Mouse (Mus musculus) stomach, embryonic 14.5 days (tissue): Measurements from ENCODE around the gene Cacna2d3. TPM values are rescaled to one million over a fixed set of nuclear protein-coding genes. Genes with fewer than 3 reads are reported as not detected.

Source experiments
- ATAC-seq: fragments of 200-750 bp; cut with Nextera tagmentation; 2 replicates; pipeline ENCODE4 v1.8.0; 2017; ENCODE audit warnings: low read depth, moderate TSS enrichment; ENCODE audit not compliant: insufficient number of reproducible peaks, insufficient read depth, low FRiP score
- H3K27ac ChIP-seq: fragments of 300-500 bp; sonication (generic); 2 replicates; pipeline ENCODE4 v1.5.1; 2014; ENCODE audit warnings: mild to moderate bottlenecking, low read length, moderate library complexity, mixed read lengths
- H3K27me3 ChIP-seq: fragments of 300-500 bp; sonication (generic); 2 replicates; pipeline ENCODE4 v1.6.1; 2014; ENCODE audit warnings: low read length, control low read depth, mixed read lengths; ENCODE audit not compliant: control insufficient read depth, insufficient read depth
- H3K36me3 ChIP-seq: fragments of 300-500 bp; sonication (generic); 2 replicates; pipeline ENCODE4 v1.6.1; 2014; ENCODE audit warnings: mild to moderate bottlenecking, control low read depth, low read length, moderate library complexity, mixed read lengths; ENCODE audit not compliant: control insufficient read depth, insufficient read depth
- H3K4me1 ChIP-seq: fragments of 300-500 bp; sonication (generic); 2 replicates; pipeline ENCODE4 v1.6.1; 2014; ENCODE audit warnings: low read length, control low read depth, mixed read lengths; ENCODE audit not compliant: control insufficient read depth, insufficient read depth
- H3K4me2 ChIP-seq: fragments of 300-500 bp; sonication (generic); replicated peaks from 2 replicates; pipeline ENCODE4 v1.6.1; 2014; ENCODE audit warnings: low read depth, low read length, control low read depth
- H3K4me3 ChIP-seq: fragments of 300-500 bp; sonication (generic); 2 replicates; pipeline ENCODE4 v1.5.1; 2014; ENCODE audit warnings: low read depth, low read length, control low read depth
- H3K9ac ChIP-seq: fragments of 300-500 bp; sonication (generic); replicated peaks from 2 replicates; pipeline ENCODE4 v1.6.1; 2014; ENCODE audit warnings: low read depth, mild to moderate bottlenecking, control low read depth, low read length, moderate library complexity, mixed read lengths
- H3K9me3 ChIP-seq: fragments of 300-500 bp; sonication (generic); 2 replicates; pipeline ENCODE4 v1.6.1; 2016; ENCODE audit warnings: low read depth, low read length, control low read depth; ENCODE audit not compliant: control insufficient read depth
- WGBS: fragments of 180-500 bp; shearing (Covaris S2); extraction: QIAGEN DNeasy Blood & Tissue Kit; methylation state at CpG from one replicate; pipeline ENCODE4 v1.1.7; 2014; 5-methylcytosine and 5-hydroxymethylcytosine counted together
- polyA plus RNA-seq: library from polyadenylated mRNA; unstranded; fragments of >200 nt; fragmentation: Nextera tagmentation; extraction: Ambion mirVana; gene quantifications from 2 replicates; pipeline ENCODE4 v1.2.1, GENCODE M21; 2014

Gene Cacna2d3
- polyA plus RNA-seq, 1 experiment from 2014 or later = 3.5 TPM

DNA sequence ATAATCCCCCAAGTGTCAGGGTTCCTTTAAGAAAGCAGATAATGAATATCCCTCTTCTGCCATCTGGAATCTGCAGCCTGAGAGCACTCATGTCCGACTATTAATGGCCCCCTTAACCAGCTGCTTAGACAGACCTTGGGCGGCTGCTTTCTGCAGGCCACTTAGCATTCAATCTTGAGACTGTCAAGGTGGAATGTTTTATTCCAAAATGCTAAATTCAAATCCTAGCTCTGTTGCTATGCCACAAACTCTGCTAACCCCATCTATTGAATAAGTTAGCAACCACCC, 315.8 kb downstream of the Cacna2d3 start:
- WGBS = 20% methylated on average over 2 of the region's 2 CpGs
- no peaks in the 10 kb centered on the region for H3K4me1 ChIP-seq
- no peaks in the 10 kb centered on the region for H3K36me3 ChIP-seq
- H3K9ac ChIP-seq = no peak overlapping the region
- ATAC-seq = no peak
- H3K4me2 ChIP-seq = no peak overlapping the region
- no peak overlapping the region for H3K4me3 ChIP-seq
- no peaks in the 10 kb centered on the region for H3K27me3 ChIP-seq
- H3K9me3 ChIP-seq = no peaks in the 10 kb centered on the region
- H3K27ac ChIP-seq = no peak overlapping the region

DNA sequence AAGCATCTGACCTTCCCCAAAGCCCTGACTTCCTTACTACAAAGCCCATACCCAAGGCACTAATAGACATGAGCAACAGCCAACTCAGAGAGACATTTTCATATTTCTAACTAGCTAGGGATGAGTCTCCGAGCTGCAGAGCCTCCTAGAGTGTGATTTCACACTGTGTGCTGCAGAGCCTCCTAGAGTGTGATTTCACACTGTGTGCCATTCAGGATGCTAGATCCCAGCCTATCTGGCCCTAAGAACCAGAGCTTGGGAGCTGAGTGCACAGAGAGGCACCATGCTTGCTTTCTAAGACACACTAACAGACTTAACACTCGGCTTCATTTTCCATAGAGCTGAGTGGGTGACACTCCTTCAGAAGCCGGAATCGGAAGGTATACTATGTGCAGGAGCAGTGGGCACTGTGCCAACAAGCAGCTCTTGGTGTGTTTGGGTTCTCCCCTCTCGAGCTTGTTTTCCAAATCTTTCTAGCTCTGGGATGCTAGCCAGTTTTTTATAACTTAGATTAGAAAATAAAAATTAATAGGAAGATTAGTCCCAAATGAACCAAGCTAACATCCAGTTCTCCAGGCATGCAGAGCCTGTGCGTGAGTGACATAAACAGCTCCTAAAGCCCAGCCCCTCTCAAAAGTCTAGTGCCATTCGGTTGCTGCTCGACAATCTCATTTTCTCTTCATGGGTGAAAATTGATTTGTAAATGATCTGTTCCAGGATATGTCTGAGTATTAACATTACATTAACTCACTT, 316.4 kb downstream of the Cacna2d3 start:
- H3K9ac ChIP-seq = no peak overlapping the region
- no peak for ATAC-seq
- 31% methylated on average over 8 of the region's 8 CpGs for WGBS
- H3K4me2 ChIP-seq = no peak overlapping the region
- H3K9me3 ChIP-seq = no peaks in the 10 kb centered on the region
- no peaks in the 10 kb centered on the region for H3K36me3 ChIP-seq
- H3K4me1 ChIP-seq = no peaks in the 10 kb centered on the region
- H3K27me3 ChIP-seq = no peaks in the 10 kb centered on the region
- H3K27ac ChIP-seq = no peak overlapping the region
- H3K4me3 ChIP-seq = no peak overlapping the region

DNA sequence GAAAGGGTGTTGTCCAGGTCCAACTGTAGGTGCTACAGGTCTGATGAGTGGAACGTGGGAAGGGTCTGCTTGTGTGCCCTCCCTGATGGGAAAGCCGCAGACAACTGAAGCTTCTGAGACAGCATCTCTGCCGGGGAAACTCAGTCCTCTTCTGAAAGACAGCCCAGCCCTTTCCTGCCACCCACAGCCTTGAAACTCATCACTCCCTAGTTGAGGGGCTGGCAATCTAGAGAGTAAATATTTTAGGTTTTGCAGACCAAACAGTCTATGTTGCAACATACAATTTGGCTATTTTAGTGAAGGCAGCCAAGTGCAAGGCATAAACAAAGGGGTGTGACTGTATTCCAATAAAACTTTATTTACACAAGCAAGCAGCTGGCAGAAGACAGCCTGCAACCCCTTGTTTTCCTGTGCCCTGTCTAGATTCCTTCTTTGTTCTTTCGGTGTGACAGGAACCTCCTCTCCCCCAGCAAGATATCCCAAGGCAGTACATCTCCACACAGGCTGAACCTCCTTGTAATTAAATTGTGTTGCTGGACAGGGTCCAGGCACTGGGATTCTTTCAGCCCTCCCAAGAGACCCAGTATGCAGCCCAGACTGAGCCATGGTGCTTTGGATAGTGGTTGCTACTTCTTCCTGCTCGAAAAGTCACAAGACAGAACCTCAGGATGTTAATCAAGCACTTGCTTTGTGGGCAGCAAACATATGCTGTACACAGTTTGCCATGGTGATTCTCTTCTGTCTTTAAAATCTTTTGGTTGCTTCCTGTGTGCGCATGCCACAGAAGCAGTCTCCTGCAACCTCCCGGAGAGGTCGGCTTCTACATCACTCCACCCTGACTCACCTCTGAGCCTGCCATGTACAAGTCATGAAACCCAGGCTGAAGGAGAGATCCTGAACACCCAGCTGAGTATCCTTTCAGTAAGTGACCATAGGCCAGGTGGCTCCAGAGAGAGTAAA, 317.5 kb downstream of the Cacna2d3 start:
- H3K9me3 ChIP-seq = no peaks in the 10 kb centered on the region
- no peak overlapping the region for H3K4me2 ChIP-seq
- no peak overlapping the region for H3K4me3 ChIP-seq
- no peak for ATAC-seq
- no peaks in the 10 kb centered on the region for H3K27me3 ChIP-seq
- 65% methylated on average over 8 of the region's 8 CpGs for WGBS
- H3K36me3 ChIP-seq = no peaks in the 10 kb centered on the region
- H3K9ac ChIP-seq = no peak overlapping the region
- H3K27ac ChIP-seq = no peak overlapping the region
- H3K4me1 ChIP-seq = no peaks in the 10 kb centered on the region

- no peak overlapping the region for H3K4me2 ChIP-seq
- no peak overlapping the region for H3K27ac ChIP-seq
- H3K27me3 ChIP-seq = no peaks in the 10 kb centered on the region
- H3K4me1 ChIP-seq = no peaks in the 10 kb centered on the region
- H3K36me3 ChIP-seq = no peaks in the 10 kb centered on the region
- H3K4me3 ChIP-seq = no peak overlapping the region
- 68% methylated on average over 8 of the region's 8 CpGs for WGBS
- ATAC-seq = no peak
- H3K9me3 ChIP-seq = no peaks in the 10 kb centered on the region
- no peak overlapping the region for H3K9ac ChIP-seq
Measured at GRCm38 (mm10) chr14:29402471-29402870, 319.2 kb downstream of the Cacna2d3 start.

DNA sequence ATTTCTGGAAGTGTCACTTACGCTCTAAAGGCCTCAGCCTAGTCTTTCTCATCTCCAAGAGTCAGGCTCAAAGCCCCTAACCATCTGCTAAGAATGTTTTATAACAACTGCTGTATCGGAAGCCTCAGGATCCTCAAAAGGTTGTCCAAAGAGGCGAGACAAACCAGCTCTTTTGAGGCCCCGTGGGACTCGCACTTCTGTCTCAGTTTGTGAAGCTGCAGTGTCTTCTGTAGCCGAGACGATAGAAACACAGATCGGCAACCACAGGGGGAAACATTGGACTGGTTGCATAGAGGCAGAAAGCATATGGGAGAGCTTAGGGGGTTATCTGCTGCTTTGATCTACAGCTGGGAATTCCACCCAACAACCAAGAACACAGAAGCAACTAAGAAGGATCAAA, 327.9 kb downstream of the Cacna2d3 start:
- WGBS = 84% methylated on average over 8 of the region's 8 CpGs
- no peak for ATAC-seq
- no peak overlapping the region for H3K4me3 ChIP-seq
- H3K27me3 ChIP-seq = no peaks in the 10 kb centered on the region
- H3K36me3 ChIP-seq = no peaks in the 10 kb centered on the region
- H3K27ac ChIP-seq = no peak overlapping the region
- H3K9me3 ChIP-seq = no peaks in the 10 kb centered on the region
- H3K4me1 ChIP-seq = no peaks in the 10 kb centered on the region
- H3K4me2 ChIP-seq = no peak overlapping the region
- H3K9ac ChIP-seq = no peak overlapping the region

- H3K9ac ChIP-seq = no peak overlapping the region
- H3K4me2 ChIP-seq = no peak overlapping the region
- no peak for ATAC-seq
- no peak overlapping the region for H3K27ac ChIP-seq
- 93% methylated on average over 3 of the region's 3 CpGs for WGBS
- no peaks in the 10 kb centered on the region for H3K9me3 ChIP-seq
- no peaks in the 10 kb centered on the region for H3K27me3 ChIP-seq
- no peaks in the 10 kb centered on the region for H3K36me3 ChIP-seq
- H3K4me3 ChIP-seq = no peak overlapping the region
- H3K4me1 ChIP-seq = no peaks in the 10 kb centered on the region
Measured at GRCm38 (mm10) chr14:29392851-29393250, 328.8 kb downstream of the Cacna2d3 start.

- H3K27me3 ChIP-seq = no peaks in the 10 kb centered on the region
Measured at GRCm38 (mm10) chr14:29391489-29391888, 330.2 kb downstream of the Cacna2d3 start.

GRCm38 (mm10) chr14:29387761-29388160, 333.9 kb downstream of the Cacna2d3 start:
- no peaks in the 10 kb centered on the region for H3K9me3 ChIP-seq
- H3K27ac ChIP-seq = no peak overlapping the region
- WGBS = 79% methylated on average over 3 of the region's 3 CpGs
- H3K4me3 ChIP-seq = no peak overlapping the region
- no peaks in the 10 kb centered on the region for H3K36me3 ChIP-seq
- no peak for ATAC-seq
- no peaks in the 10 kb centered on the region for H3K4me1 ChIP-seq
- H3K27me3 ChIP-seq = no peaks in the 10 kb centered on the region
- H3K4me2 ChIP-seq = no peak overlapping the region
- H3K9ac ChIP-seq = no peak overlapping the region

More at GRCm38 (mm10) chr14:29391489-29391888, 330.2 kb downstream of the Cacna2d3 start:
- no peak for ATAC-seq
- Histone ChIP-seq H3K27ac (no peak overlapping the region), H3K4me1 (no peaks in the 10 kb centered on the region), H3K4me3 (no peak overlapping the region), H3K9ac (no peak overlapping the region), H3K9me3 (no peaks in the 10 kb centered on the region), H3K36me3 (no peaks in the 10 kb centered on the region), H3K4me2 (no peak overlapping the region)
- WGBS = 84% methylated on average over 2 of the region's 2 CpGs
